Mouse (Mus musculus) urinary bladder, postnatal 36 days (tissue): ENCODE data around the gene Edem3.

Source experiments
- DNase-seq, 2 experiments: peaks; one replicate each; pipeline ENCODE4 v3.0.0; 2022; ENCODE audit warnings: low spot score in 2 of 2, mixed read lengths in 1 of 2

Gene Edem3

DNA sequence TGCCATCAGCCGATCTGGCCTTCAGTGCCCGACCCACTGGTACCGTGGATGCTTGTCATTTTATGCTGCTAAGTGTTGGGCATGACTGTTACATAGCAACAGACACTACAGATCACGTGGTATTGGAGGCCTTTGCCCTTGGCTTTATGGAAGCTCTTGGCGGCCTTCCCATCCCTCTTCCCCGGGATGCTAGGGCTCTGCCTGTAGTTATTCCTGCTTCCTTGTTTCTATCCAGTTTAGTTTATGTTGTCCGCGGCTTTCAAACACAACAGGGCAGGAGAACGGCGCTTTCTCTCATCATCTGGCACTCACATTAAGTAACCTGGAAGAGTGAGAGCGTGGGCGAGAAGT lies 108.6 kb downstream of the Edem3 start:
- no peak for DNase-seq

DNA sequence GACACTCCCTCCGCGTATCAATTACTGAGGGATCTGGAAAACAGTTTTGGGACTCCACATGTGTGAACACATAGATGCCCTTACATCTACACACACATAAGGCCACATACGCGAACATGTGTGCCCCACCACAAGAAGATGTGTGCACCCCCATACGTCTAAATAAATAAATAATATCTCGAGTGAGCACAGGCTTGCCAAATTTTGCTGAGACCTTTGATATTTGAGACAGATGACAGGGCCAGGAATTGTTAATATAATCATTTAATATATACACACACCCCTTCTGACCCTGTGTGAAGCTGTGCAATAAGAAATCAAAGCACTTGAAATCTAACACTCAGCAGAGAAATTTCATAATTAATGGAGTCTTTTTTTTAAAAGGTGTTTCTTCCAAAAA lies 109.2 kb downstream of the Edem3 start:
- no peak for DNase-seq
